Mouse (Mus musculus) gastrocnemius, adult 8-10 months (tissue): ENCODE data around the gene Samd15. TPM values are rescaled to one million over a fixed set of nuclear protein-coding genes. Genes with fewer than 3 reads are reported as not detected.

Experiments
- DNase-seq, 2 experiments: peaks; one replicate each; pipeline ENCODE4 v3.0.0; 2022; ENCODE audit warnings: low spot score in 2 of 2
- total RNA-seq, 4 experiments: library from RNA; stranded (reverse); gene quantifications; 2 replicates each; pipeline ENCODE4 v1.2.4; 2022

Gene Samd15
- total RNA-seq, 4 experiments from 2014 or later: not detected

GRCm38 (mm10) chr12:87229633-87230032, 30.1 kb downstream of the Samd15 start:
- DNase-seq: no peak

GRCm38 (mm10) chr12:87230379-87230895, 30.9 kb downstream of the Samd15 start:
- DNase-seq: no peak

- DNase-seq: no peak
These were observed 37.5 kb downstream of the Samd15 start for GRCm38 (mm10) chr12:87236882-87237483.

GRCm38 (mm10) chr12:87238632-87239031, 39.1 kb downstream of the Samd15 start, which contains the start of gene Noxred1:
Gene Noxred1, minus strand, starts transcription at chr12:87238732.
- DNase-seq: no peak

GRCm38 (mm10) chr12:87250161-87250560, 50.6 kb downstream of the Samd15 start:
- no peak for DNase-seq

- no peak for DNase-seq
These were observed 54.4 kb downstream of the Samd15 start for GRCm38 (mm10) chr12:87253878-87254277.

- no peak for DNase-seq
These were observed 57.1 kb downstream of the Samd15 start for GRCm38 (mm10) chr12:87256629-87257028.

- no peak for DNase-seq
These were observed 61.0 kb downstream of the Samd15 start for GRCm38 (mm10) chr12:87260562-87260961.

Other genes with a start within 250 kb of the Samd15 start
- not detected for gene Zdhhc22, start 209.3 kb upstream of the Samd15 start, total RNA-seq
- gene Tmem63c, start 178.4 kb upstream of the Samd15 start, total RNA-seq: under 1 TPM in 1 of 4 experiments, not detected in 3; 0.10 TPM
- gene Ngb, start 97.2 kb upstream of the Samd15 start, total RNA-seq: not detected
- gene Gstz1, start 52.6 kb upstream of the Samd15 start, total RNA-seq: 10 to 100 TPM; 32.8 to 41.0 (median 38.3) TPM
- 1 to 10 TPM; 4.2 to 7.0 (median 4.9) TPM for gene Pomt2, start 51.8 kb upstream of the Samd15 start, total RNA-seq
- 1 to 10 TPM in 3 of 4 experiments, under 1 TPM in 1; 0.94 to 1.6 (median 1.5) TPM for gene Tmed8, start 731 bp downstream of the Samd15 start, total RNA-seq
- under 1 TPM; 0.29 to 0.56 (median 0.38) TPM for gene Noxred1, start 39.0 kb downstream of the Samd15 start, total RNA-seq
- 1 to 10 TPM; 6.4 to 8.4 (median 7.5) TPM for gene Vipas39, start 66.5 kb downstream of the Samd15 start, total RNA-seq
- 100 to 1,000 TPM; 106 to 131 (median 116) TPM for gene Ahsa1, start 66.8 kb downstream of the Samd15 start, total RNA-seq
- not detected for gene Ism2, start 100.0 kb downstream of the Samd15 start, total RNA-seq
- 1 to 10 TPM; 4.7 to 5.6 (median 5.3) TPM for gene Sptlc2, start 188.6 kb downstream of the Samd15 start, total RNA-seq
- 100 to 1,000 TPM; 143 to 183 (median 163) TPM for gene Slirp, start 244.2 kb downstream of the Samd15 start, total RNA-seq
- gene Alkbh1, start 244.3 kb downstream of the Samd15 start, total RNA-seq: 1 to 10 TPM; 4.2 to 6.2 (median 5.3) TPM